Comparison of ENCODE assay signal across 8 mouse cellular contexts in genomic region chr8:71670621-71671548, GRCm38 (mm10). TPM values are rescaled to one million over a fixed set of nuclear protein-coding genes. Genes with fewer than 3 reads are reported as not detected.
DNase-seq lines count a peak whose midpoint lies in the region; TF ChIP-seq lines count a peak whose summit lies in the region.

No protein-coding gene starts in this region.

- no peak for DNase-seq in testis, postnatal 10 days (ENCODE audit: low spot score)
- DNase-seq in cerebellum, postnatal 10 days: peak; percentile 94 to 95
- peak; percentile 51 to 58 for DNase-seq in frontal cortex, postnatal 25 days (ENCODE audit: low spot score in 2 of 2)
- peak; percentile 54 to 75 for DNase-seq in kidney, postnatal 4 days
- no peak for DNase-seq in spleen, postnatal 4 days (ENCODE audit: low spot score in 2 of 2)

- WGBS in macrophage (ENCODE audit: missing documents): 2% methylated on average over 52 of the region's 64 CpGs
- 1% methylated on average over 63 of the region's 64 CpGs for WGBS in small intestine, adult 2 months

- no peaks in the 10 kb centered on the region for H3K79me2 ChIP-seq in macrophage (ENCODE audit: inconsistent target)

- no peaks in the 10 kb centered on the region for H3K27me3 ChIP-seq in testis, adult 2 months (ENCODE audit: control insufficient read depth, insufficient read depth, low read length)
- H3K27me3 ChIP-seq in small intestine, adult 2 months (ENCODE audit: control insufficient read depth, insufficient read depth, low read length): peaks cover 14% of the 10 kb centered on the region; the same call in 1 of the 2 replicates

- no peaks in the 10 kb centered on the region for H3K36me3 ChIP-seq in testis, adult 2 months (ENCODE audit: control insufficient read depth, insufficient read depth, low read length)
- no peaks in the 10 kb centered on the region for H3K36me3 ChIP-seq in macrophage (ENCODE audit: inconsistent target)
- H3K36me3 ChIP-seq in small intestine, adult 2 months (ENCODE audit: control insufficient read depth, insufficient read depth, low read length): no peaks in the 10 kb centered on the region

- peak overlapping the region; percentile 67 for H3K4me3 ChIP-seq in testis, adult 2 months (ENCODE audit: control insufficient read depth, low read depth, low read length)
- H3K4me3 ChIP-seq in macrophage (ENCODE audit: inconsistent target): peak overlapping the region; percentile 67
- peak overlapping the region; percentile 63 for H3K4me3 ChIP-seq in small intestine, adult 2 months (ENCODE audit: low read depth, low read length)

- no peak for TF ChIP-seq CTCF in testis, adult 2 months (IDR thresholded peaks at IDR 0.05; ENCODE audit: control insufficient read depth, insufficient read depth, insufficient replicate concordance, low read depth, low read length)
- no peak for TF ChIP-seq CTCF in small intestine, adult 2 months (IDR thresholded peaks at IDR 0.05; ENCODE audit: extremely low read depth, insufficient read length, insufficient replicate concordance, low read depth, low read length)

- no peak overlapping the region for H3K27ac ChIP-seq in testis, adult 2 months (ENCODE audit: control insufficient read depth, insufficient read depth, low read depth, low read length)
- peak overlapping the region; percentile 48 for H3K27ac ChIP-seq in macrophage
- H3K27ac ChIP-seq in small intestine, adult 2 months (ENCODE audit: insufficient read depth, low read depth, low read length): no peak overlapping the region

- peaks cover 19% of the 10 kb centered on the region for H3K4me1 ChIP-seq in testis, adult 2 months (ENCODE audit: control insufficient read depth, insufficient read depth, low read length)
- peaks cover 17% of the 10 kb centered on the region for H3K4me1 ChIP-seq in small intestine, adult 2 months (ENCODE audit: control insufficient read depth, insufficient read depth, insufficient read length, low read length)

- TF ChIP-seq POLR2A in testis, adult 2 months (IDR thresholded peaks at IDR 0.05; ENCODE audit: control insufficient read depth, low read depth, low read length): no peak
- no peak for TF ChIP-seq POLR2A in small intestine, adult 2 months (IDR thresholded peaks at IDR 0.05; ENCODE audit: low read depth, low read length)

RNA-seq across cellular contexts. Expression of gene Unc13a, which starts 0.7 kb away (rescaled TPM):
- 0.28 and 0.33 TPM in 2 replicates for polyA plus RNA-seq in testis, adult 2 months (2012; rRNA removed)
- 10 to 100 TPM in 9 of 26 experiments, 1 to 10 TPM in 17; 4.0 to 18.7 (median 8.1) TPM for total RNA-seq in macrophage (2018; cell fraction: chromatin; rRNA removed)
- total RNA-seq in macrophage (2018; cell fraction: cytosol; rRNA removed): 1 to 10 TPM in 12 of 26 experiments, under 1 TPM in 14; 0.41 to 1.9 (median 0.99) TPM
- total RNA-seq in macrophage (2018; cell fraction: nucleus; rRNA removed): 1 to 10 TPM; 1.2 to 9.0 (median 3.7) TPM
- 0.98 to 1.4 TPM (median 1.4 TPM) in 3 replicates for polyA plus RNA-seq in macrophage (2018)
- polyA plus RNA-seq in small intestine, adult 2 months (2012; rRNA removed): 1.6 TPM in 2 replicates

RNA-seq across cellular contexts. Expression of gene Jak3, which starts 5.2 kb away (rescaled TPM):
- 6.6 and 8.4 TPM in 2 replicates for polyA plus RNA-seq in testis, adult 2 months (2012; rRNA removed)
- 100 to 1,000 TPM in 9 of 26 experiments, 10 to 100 TPM in 17; 25.5 to 167 (median 88.0) TPM for total RNA-seq in macrophage (2018; cell fraction: chromatin; rRNA removed)
- total RNA-seq in macrophage (2018; cell fraction: cytosol; rRNA removed): 10 to 100 TPM; 13.3 to 32.3 (median 20.1) TPM
- total RNA-seq in macrophage (2018; cell fraction: nucleus; rRNA removed): 10 to 100 TPM; 20.0 to 60.6 (median 43.9) TPM
- polyA plus RNA-seq in macrophage (2018): 10.8 to 16.4 TPM (median 11.3 TPM) in 3 replicates
- polyA plus RNA-seq in small intestine, adult 2 months (2012; rRNA removed): 14.3 and 20.3 TPM in 2 replicates

RNA-seq across cellular contexts. Expression of gene Insl3, which starts 18.1 kb away (rescaled TPM):
- polyA plus RNA-seq in testis, adult 2 months (2012; rRNA removed): 4,712 and 6,097 TPM in 2 replicates
- 10 to 100 TPM in 13 of 26 experiments, 1 to 10 TPM in 11, not detected in 2; 1.6 to 26.2 (median 11.1) TPM for total RNA-seq in macrophage (2018; cell fraction: chromatin; rRNA removed)
- total RNA-seq in macrophage (2018; cell fraction: cytosol; rRNA removed): 1 to 10 TPM in 25 of 26 experiments, under 1 TPM in 1; 0.52 to 4.9 (median 2.7) TPM
- 10 to 100 TPM in 13 of 26 experiments, 1 to 10 TPM in 12, not detected in 1; 2.2 to 17.4 (median 10.0) TPM for total RNA-seq in macrophage (2018; cell fraction: nucleus; rRNA removed)
- polyA plus RNA-seq in macrophage (2018): 0.64 to 0.95 TPM (median 0.93 TPM) in 3 replicates
- polyA plus RNA-seq in small intestine, adult 2 months (2012; rRNA removed): 9.1 and 30.2 TPM in 2 replicates

RNA-seq across cellular contexts. Expression of gene B3gnt3, which starts 30.7 kb away (rescaled TPM):
- polyA plus RNA-seq in testis, adult 2 months (2012; rRNA removed): 0.17 and 0.23 TPM in 2 replicates
- 1 to 10 TPM in 19 of 26 experiments, under 1 TPM in 7; 0.61 to 8.4 (median 2.5) TPM for total RNA-seq in macrophage (2018; cell fraction: chromatin; rRNA removed)
- 10 to 100 TPM in 21 of 26 experiments, 1 to 10 TPM in 5; 7.2 to 23.9 (median 12.5) TPM for total RNA-seq in macrophage (2018; cell fraction: cytosol; rRNA removed)
- 10 to 100 TPM in 19 of 26 experiments, 1 to 10 TPM in 7; 5.3 to 26.2 (median 11.7) TPM for total RNA-seq in macrophage (2018; cell fraction: nucleus; rRNA removed)
- polyA plus RNA-seq in macrophage (2018): 13.1 to 16.5 TPM (median 14.2 TPM) in 3 replicates
- 180 and 195 TPM in 2 replicates for polyA plus RNA-seq in small intestine, adult 2 months (2012; rRNA removed)

RNA-seq across cellular contexts. Expression of gene Fcho1, which starts 54.6 kb away (rescaled TPM):
- 2.2 and 2.9 TPM in 2 replicates for polyA plus RNA-seq in testis, adult 2 months (2012; rRNA removed)
- total RNA-seq in macrophage (2018; cell fraction: chromatin; rRNA removed): 10 to 100 TPM; 13.6 to 90.1 (median 57.2) TPM
- 10 to 100 TPM in 13 of 26 experiments, 1 to 10 TPM in 13; 7.6 to 13.2 (median 10.2) TPM for total RNA-seq in macrophage (2018; cell fraction: cytosol; rRNA removed)
- 10 to 100 TPM in 24 of 26 experiments, 1 to 10 TPM in 2; 7.8 to 36.0 (median 18.9) TPM for total RNA-seq in macrophage (2018; cell fraction: nucleus; rRNA removed)
- 5.0 to 6.2 TPM (median 5.8 TPM) in 3 replicates for polyA plus RNA-seq in macrophage (2018)
- polyA plus RNA-seq in small intestine, adult 2 months (2012; rRNA removed): 11.9 and 20.1 TPM in 2 replicates

Comparison
In these comparisons a context has a peak if more than half of its experiments do, and no peak if none do; other contexts are left out.
1. DNase-seq: peak in cerebellum, postnatal 10 days (2 of 2), frontal cortex, postnatal 25 days (2 of 2) and kidney, postnatal 4 days (2 of 2); none in testis, postnatal 10 days (single experiment) and spleen, postnatal 4 days (0 of 2).
2. RNA of gene Insl3, which starts 18.1 kb away (polyA plus RNA-seq): 4,712 to 6,097 TPM in testis, adult 2 months; 9.1 to 30.2 TPM in small intestine, adult 2 months and 0.64 to 0.95 TPM in macrophage; every median in the first group is over 100 times any median in the second.
3. Peak in every context shown above with its lines, with median percentiles within 50 percentile points of each other: H3K4me3 ChIP-seq.